Mouse (Mus musculus) lung, postnatal 0 days (tissue): ENCODE measurements around the gene Reg4. TPM values are rescaled to one million over a fixed set of nuclear protein-coding genes. Genes with fewer than 3 reads are reported as not detected.

ENCODE experiments used
- ATAC-seq: fragments of 200-750 bp; cut with Nextera tagmentation; 2 replicates; pipeline ENCODE4 v1.8.0; 2017; ENCODE audit warnings: moderate library complexity
- DNase-seq: peaks from one replicate; pipeline ENCODE4 v3.0.0-alpha.2; 2016; ENCODE audit warnings: low spot score
- H3K27ac ChIP-seq: fragments of 300-500 bp; sonication (generic); 2 replicates; pipeline ENCODE4 v1.5.1; 2014; ENCODE audit warnings: antibody characterized with exemption, mild to moderate bottlenecking, low read length, mixed read lengths
- H3K27me3 ChIP-seq: fragments of 300-500 bp; sonication (generic); replicated peaks from 2 replicates; pipeline ENCODE4 v1.6.1; 2014; ENCODE audit warnings: low read length, mixed read lengths; ENCODE audit not compliant: insufficient read depth
- H3K36me3 ChIP-seq: fragments of 300-500 bp; sonication (generic); 2 replicates; pipeline ENCODE4 v1.6.1; 2014; ENCODE audit warnings: low read length, mixed read lengths; ENCODE audit not compliant: insufficient read depth
- H3K4me1 ChIP-seq: fragments of 300-500 bp; sonication (generic); 2 replicates; pipeline ENCODE4 v1.6.1; 2014; ENCODE audit warnings: antibody characterized with exemption, low read depth, low read length, mixed read lengths; ENCODE audit not compliant: insufficient read depth
- H3K4me2 ChIP-seq: fragments of 300-500 bp; sonication (generic); replicated peaks from 2 replicates; pipeline ENCODE4 v1.6.1; 2014; ENCODE audit warnings: low read depth, mild to moderate bottlenecking, low read length, moderate library complexity, mixed read lengths
- H3K4me3 ChIP-seq: fragments of 300-500 bp; sonication (generic); 2 replicates; pipeline ENCODE4 v1.5.1; 2014; ENCODE audit warnings: low read depth, low read length
- H3K9ac ChIP-seq: fragments of 300-500 bp; sonication (generic); replicated peaks from 2 replicates; pipeline ENCODE4 v1.6.1; 2014; ENCODE audit warnings: low read depth, mild to moderate bottlenecking
- H3K9me3 ChIP-seq: fragments of 300-500 bp; sonication (generic); 2 replicates; pipeline ENCODE4 v1.6.1; 2016; ENCODE audit warnings: low read length, mixed read lengths
- CTCF ChIP-seq: IDR thresholded peaks from 2 replicates; pipeline ENCODE4 v1.5.1; 2016; ENCODE audit warnings: antibody characterized with exemption, mild to moderate bottlenecking
- EP300 ChIP-seq: IDR thresholded peaks from 2 replicates; pipeline ENCODE4 v1.6.1; 2016; ENCODE audit warnings: antibody characterized with exemption, mild to moderate bottlenecking, control low read depth
- WGBS: fragments of 180-500 bp; shearing (Covaris S2); extraction: QIAGEN DNeasy Blood & Tissue Kit; methylation state at CpG from one replicate; pipeline ENCODE4 v1.1.7; 2014; 5-methylcytosine and 5-hydroxymethylcytosine counted together
- polyA plus RNA-seq: library from polyadenylated mRNA; unstranded; fragments of >200 nt; fragmentation: Nextera tagmentation; extraction: Ambion mirVana; gene quantifications from 2 replicates; pipeline ENCODE4 v1.2.1, GENCODE M21; 2015

The Reg4 gene
- polyA plus RNA-seq, 1 experiment from 2014 or later, result not detected

DNA sequence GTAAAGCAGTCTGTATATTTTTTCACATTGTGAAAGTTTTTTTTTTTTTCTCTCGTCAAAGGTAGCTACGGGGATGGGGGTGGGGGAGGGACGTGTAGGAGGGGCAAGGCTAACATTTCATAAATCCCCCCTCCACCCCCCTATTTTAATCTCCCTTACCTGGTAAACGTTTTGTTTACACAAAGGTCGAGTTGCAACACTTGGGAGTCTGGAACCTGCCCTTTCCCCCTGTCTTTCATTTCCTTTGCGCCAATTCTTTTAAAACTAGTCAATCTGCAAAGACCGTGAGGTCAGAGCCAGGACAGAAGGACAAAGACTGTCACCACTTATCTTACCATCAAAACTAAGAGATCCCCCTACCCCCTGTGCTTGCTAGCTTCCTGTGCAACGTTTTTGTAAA, 23.9 kb downstream of the Reg4 start:
- Histone ChIP-seq H3K9me3 (no peaks in the 10 kb centered on the region), H3K27me3 (no peaks in the 10 kb centered on the region), H3K4me2 (no peak overlapping the region; the same call in 1 of the 2 replicates), H3K4me3 (no peak overlapping the region), H3K4me1 (no peaks in the 10 kb centered on the region), H3K27ac (no peak overlapping the region), H3K9ac (no peak overlapping the region), H3K36me3 (no peaks in the 10 kb centered on the region)
- ATAC-seq, result no peak
- DNase-seq, result no peak
- TF ChIP-seq CTCF, result no peak
- TF ChIP-seq EP300, result no peak
- WGBS, result 7% methylated on average over 8 of the region's 8 CpGs

DNA sequence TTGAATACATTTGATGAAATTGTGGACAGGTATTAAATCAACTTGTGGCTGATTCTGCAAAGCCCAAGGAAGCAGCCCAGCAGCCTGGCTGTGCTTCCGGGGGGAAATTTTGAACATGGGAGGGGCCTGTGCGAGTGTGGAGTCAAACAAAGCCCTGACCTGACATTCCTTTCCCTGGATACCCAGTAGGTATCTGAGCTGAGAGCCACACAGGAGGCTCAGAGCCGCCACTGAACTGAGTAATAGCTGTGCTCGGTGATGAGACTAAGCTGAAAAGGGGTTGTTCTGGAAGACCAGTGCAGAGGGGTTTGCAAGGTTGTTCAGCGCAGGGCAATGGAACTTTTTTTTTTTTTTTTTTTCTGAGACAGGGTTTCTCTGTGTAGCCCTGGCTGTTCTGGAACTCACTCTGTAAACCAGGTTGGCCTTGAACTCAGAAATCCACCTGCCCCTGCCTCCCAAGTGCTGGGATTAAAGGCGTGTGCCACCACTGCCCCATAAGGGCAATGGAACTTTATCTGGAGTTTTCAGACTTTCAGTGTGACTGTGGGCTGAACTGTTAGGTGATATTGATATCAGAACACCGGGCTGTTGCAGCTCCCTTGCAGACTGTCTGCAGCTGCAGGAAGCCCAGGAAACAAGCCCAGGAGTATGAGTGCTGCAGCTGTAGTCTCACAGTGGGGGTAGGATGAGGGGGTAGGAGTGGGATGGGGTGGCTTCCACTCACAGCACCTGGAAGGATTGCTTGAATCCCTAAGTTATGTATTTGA, 25.2 kb downstream of the Reg4 start:
- Histone ChIP-seq H3K9me3 (no peaks in the 10 kb centered on the region), H3K4me1 (no peaks in the 10 kb centered on the region), H3K27me3 (no peaks in the 10 kb centered on the region), H3K36me3 (no peaks in the 10 kb centered on the region), H3K4me3 (no peak overlapping the region), H3K27ac (no peak overlapping the region), H3K4me2 (no peak overlapping the region), H3K9ac (no peak overlapping the region)
- no peak for DNase-seq
- TF ChIP-seq EP300 (no peak), CTCF (no peak)
- peak; percentile 26; the same call in 1 of the 2 replicates for ATAC-seq
- WGBS, result 32% methylated on average over 7 of the region's 7 CpGs

DNA sequence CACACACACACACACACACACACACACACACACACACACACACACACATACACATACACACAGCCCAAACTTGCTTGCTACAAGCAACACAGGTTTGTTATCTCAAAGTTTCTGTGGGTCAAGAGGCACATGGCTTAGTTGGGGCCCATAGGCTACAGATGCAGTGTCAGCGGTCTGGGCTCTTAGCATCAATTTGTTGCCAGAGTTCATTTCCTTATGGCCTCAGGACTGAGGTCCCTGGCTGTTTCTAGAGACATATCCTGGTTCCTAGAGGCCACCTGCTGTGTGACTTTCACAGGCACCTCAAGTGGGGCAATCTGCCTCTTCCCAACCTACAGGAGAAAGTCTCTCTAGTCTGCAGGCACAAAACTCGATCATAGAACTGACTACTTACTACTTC, 27.4 kb downstream of the Reg4 start:
- Histone ChIP-seq H3K9ac (no peak overlapping the region), H3K4me2 (no peak overlapping the region), H3K36me3 (no peaks in the 10 kb centered on the region), H3K4me1 (no peaks in the 10 kb centered on the region), H3K27ac (no peak overlapping the region), H3K9me3 (no peaks in the 10 kb centered on the region), H3K27me3 (no peaks in the 10 kb centered on the region), H3K4me3 (no peak overlapping the region)
- DNase-seq (no peak), ATAC-seq (no peak)
- TF ChIP-seq CTCF (no peak), EP300 (no peak)
- WGBS, result 92% methylated on average over 2 of the region's 2 CpGs

DNA sequence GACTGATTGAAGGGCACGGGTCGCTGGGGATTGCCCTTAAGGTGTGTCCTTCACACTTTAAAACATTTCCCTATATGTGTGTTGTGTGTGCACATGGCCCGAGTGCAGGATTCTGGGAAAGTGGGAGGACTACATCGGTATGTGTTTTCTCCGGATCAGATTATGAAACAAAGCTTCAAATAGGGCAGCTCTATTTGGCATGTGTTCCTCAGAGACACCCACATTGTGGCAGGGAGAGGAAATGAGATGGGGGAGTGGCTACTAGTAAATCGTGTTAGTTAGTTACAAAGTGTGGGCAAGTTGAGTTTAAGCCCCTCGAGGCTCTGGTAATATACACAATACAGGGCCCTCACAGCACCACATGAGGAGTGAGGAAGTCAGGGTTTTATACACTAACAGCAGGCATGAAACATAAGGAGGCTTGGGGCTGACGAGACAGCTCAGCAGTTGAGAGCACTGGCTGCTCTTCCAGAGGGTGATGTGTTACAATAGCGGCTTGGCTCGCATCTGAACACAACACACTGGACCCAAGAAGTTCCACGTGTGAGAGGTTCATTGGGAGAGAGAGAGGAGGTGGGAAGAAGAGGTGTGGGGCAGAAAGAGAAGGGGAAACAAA, 28.0 kb downstream of the Reg4 start:
- Histone ChIP-seq H3K9ac (no peak overlapping the region), H3K9me3 (no peaks in the 10 kb centered on the region), H3K36me3 (no peaks in the 10 kb centered on the region), H3K4me1 (no peaks in the 10 kb centered on the region), H3K4me2 (no peak overlapping the region), H3K4me3 (no peak overlapping the region), H3K27me3 (no peaks in the 10 kb centered on the region), H3K27ac (no peak overlapping the region)
- no peak for DNase-seq
- WGBS, result 71% methylated on average over 11 of the region's 11 CpGs
- no peak for ATAC-seq
- TF ChIP-seq EP300 (no peak), CTCF (no peak)

DNA sequence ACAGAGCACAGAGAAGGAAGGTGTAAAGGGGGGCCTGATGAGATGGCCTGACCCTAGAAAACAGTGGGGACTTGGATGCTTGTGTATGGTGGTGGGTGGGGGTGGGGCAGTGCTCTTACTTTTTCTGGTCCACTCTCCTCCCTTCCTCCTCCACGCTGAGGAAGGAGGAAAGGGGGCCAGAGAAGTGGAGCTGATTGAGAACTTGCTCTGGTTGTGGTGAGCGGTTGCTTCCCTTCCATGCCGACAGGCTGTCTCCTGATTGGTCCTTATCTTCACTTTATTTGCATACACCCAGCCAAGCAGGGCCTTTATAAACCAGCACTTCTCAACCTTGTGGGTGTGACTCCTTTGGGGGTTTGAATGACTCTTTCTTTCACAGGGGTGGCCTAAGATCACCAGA, 32.1 kb downstream of the Reg4 start:
- WGBS, result 86% methylated on average over 2 of the region's 3 CpGs
- H3K9me3 ChIP-seq, result no peaks in the 10 kb centered on the region
- no peaks in the 10 kb centered on the region for H3K36me3 ChIP-seq
- no peaks in the 10 kb centered on the region for H3K4me1 ChIP-seq
- no peak for ATAC-seq
- no peak overlapping the region for H3K4me2 ChIP-seq
- TF ChIP-seq CTCF, result no peak
- no peak for TF ChIP-seq EP300
- no peak for DNase-seq
- H3K27me3 ChIP-seq, result no peaks in the 10 kb centered on the region
- no peak overlapping the region for H3K27ac ChIP-seq
- H3K9ac ChIP-seq, result no peak overlapping the region
- no peak overlapping the region for H3K4me3 ChIP-seq

DNA sequence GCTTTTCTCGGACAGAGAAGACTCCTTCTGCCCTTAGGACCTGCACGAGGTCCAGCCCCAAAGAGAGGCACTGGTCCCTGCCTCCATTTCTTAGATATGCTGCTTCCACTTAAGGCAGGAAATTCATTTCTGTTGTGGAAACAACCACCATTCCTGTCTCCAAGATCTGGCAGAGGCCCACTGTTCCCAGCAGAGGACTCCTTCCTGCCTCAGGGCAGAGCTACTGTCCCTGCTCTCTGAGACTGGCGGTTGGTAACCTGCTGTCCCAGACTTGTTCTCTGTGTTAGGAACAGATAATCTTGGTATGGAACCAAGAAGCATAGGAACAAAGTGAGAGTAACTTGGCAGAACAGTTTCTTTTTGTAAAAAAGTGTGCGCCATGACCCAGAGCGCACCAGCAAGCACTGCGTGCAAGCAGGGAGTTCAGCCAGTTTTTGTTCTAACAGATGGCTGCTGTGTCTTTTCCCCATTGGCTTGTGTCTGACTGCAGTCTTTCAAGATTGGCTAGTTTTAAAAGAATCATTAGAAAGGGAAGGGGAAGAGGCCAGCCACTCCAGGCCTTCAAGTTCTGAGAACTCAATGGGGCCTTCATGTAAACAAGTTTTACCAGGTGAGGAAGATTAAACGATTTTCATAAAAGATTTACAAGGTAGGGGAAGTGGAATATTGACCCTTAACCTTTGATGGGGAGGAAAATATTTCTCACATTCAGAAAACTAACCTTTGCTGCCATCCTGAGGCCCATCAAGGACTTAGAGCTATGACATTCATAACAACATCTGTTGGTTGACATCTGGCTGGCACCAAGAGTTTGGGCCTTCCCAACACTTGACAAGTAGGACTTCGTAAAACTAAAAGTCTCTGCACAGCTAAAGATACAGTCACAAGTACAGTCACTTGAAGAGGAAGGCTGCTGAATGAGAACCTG, 33.0 kb downstream of the Reg4 start:
- Histone ChIP-seq H3K4me3 (no peak overlapping the region), H3K4me2 (no peak overlapping the region), H3K9me3 (no peaks in the 10 kb centered on the region), H3K27ac (no peak overlapping the region), H3K27me3 (no peaks in the 10 kb centered on the region), H3K9ac (no peak overlapping the region), H3K4me1 (no peaks in the 10 kb centered on the region), H3K36me3 (no peaks in the 10 kb centered on the region)
- DNase-seq (no peak), ATAC-seq (no peak)
- WGBS, result 75% methylated on average over 8 of the region's 8 CpGs
- no peak for TF ChIP-seq CTCF
- TF ChIP-seq EP300, result no peak
